Mouse (Mus musculus) layer of hippocampus, postnatal 25 days (tissue): ENCODE data around the gene 4933434E20Rik. TPM values are rescaled to one million over a fixed set of nuclear protein-coding genes. Genes with fewer than 3 reads are reported as not detected.

Experiments used
- microRNA-seq, 2 experiments: library from miRNA; unstranded; fragments of <30 nt; microRNA quantifications; one replicate each; pipeline ENCODE4 v1.2.0; 2021
- total RNA-seq, 2 experiments: library from RNA; stranded (reverse); gene quantifications; 2 replicates each; pipeline ENCODE4 v1.2.3; 2021

The 4933434E20Rik gene
- total RNA-seq, 2 experiments from 2014 or later, result 88.7 to 91.7 TPM

Small RNA genes lying within 50 kb of the gene (microRNA-seq; reads per million reads assigned to microRNA genes)
- gene Mir190b, result 4.6 to 5.0 reads per million in 2 experiments
- 1.1 to 2.2 reads per million in 2 experiments for gene Mir7669

Other genes starting within 250 kb of the 4933434E20Rik start
- gene She, start 220.3 kb upstream of the 4933434E20Rik start, total RNA-seq, result 1 to 10 TPM; 2.7 to 3.1 TPM
- 1 to 10 TPM; 4.9 to 5.6 TPM for gene Il6ra, start 138.4 kb upstream of the 4933434E20Rik start, total RNA-seq
- gene Atp8b2, start 88.1 kb upstream of the 4933434E20Rik start, total RNA-seq, result 10 to 100 TPM; 68.9 to 96.3 TPM
- 10 to 100 TPM; 75.8 to 94.9 TPM for gene Hax1, start 52.9 kb upstream of the 4933434E20Rik start, total RNA-seq
- 100 to 1,000 TPM; 144 to 181 TPM for gene Ubap2l, start 992 bp downstream of the 4933434E20Rik start, total RNA-seq
- gene Tpm3, start 21.0 kb downstream of the 4933434E20Rik start, total RNA-seq, result 100 to 1,000 TPM; 164 to 185 TPM
- gene Nup210l, start 52.5 kb downstream of the 4933434E20Rik start, total RNA-seq, result under 1 TPM; 0.42 to 0.59 TPM
- 100 to 1,000 TPM; 806 to 871 TPM for gene Rps27, start 162.0 kb downstream of the 4933434E20Rik start, total RNA-seq
- gene Rab13, start 162.1 kb downstream of the 4933434E20Rik start, total RNA-seq, result 1 to 10 TPM; 7.5 to 8.9 TPM
- gene Jtb, start 180.0 kb downstream of the 4933434E20Rik start, total RNA-seq, result 10 to 100 TPM; 42.4 to 43.4 TPM
- gene Creb3l4, start 191.9 kb downstream of the 4933434E20Rik start, total RNA-seq, result not detected
- gene Slc39a1, start 196.5 kb downstream of the 4933434E20Rik start, total RNA-seq, result 10 to 100 TPM; 49.9 to 51.1 TPM
- gene Crtc2, start 202.5 kb downstream of the 4933434E20Rik start, total RNA-seq, result 10 to 100 TPM; 27.9 to 39.0 TPM
- 10 to 100 TPM; 31.6 to 34.1 TPM for gene Dennd4b, start 213.5 kb downstream of the 4933434E20Rik start, total RNA-seq
- gene Gatad2b, start 241.5 kb downstream of the 4933434E20Rik start, total RNA-seq, result 100 to 1,000 TPM in 1 of 2 experiments, 10 to 100 TPM in 1; 90.0 to 112 TPM